Mouse (Mus musculus) hindbrain, embryonic 16.5 days (tissue): ENCODE measurements around the gene Gm49354. TPM values are rescaled to one million over a fixed set of nuclear protein-coding genes. Genes with fewer than 3 reads are reported as not detected.
"Not testable (repeated sequence)": the region's sequence is repeated elsewhere in the genome, so short reads cannot be mapped to it uniquely, and the experiment has no call there.

ENCODE experiments used
- ATAC-seq: fragments of 200-750 bp; cut with Nextera tagmentation; 2 replicates; pipeline ENCODE4 v1.8.0; 2017; ENCODE audit warnings: moderate TSS enrichment, moderate library complexity
- H3K27ac ChIP-seq: fragments of 300-500 bp; sonication (generic); 2 replicates; pipeline ENCODE4 v1.5.1; 2014; ENCODE audit warnings: low read depth, mild to moderate bottlenecking, control low read depth, low read length, moderate library complexity
- H3K27me3 ChIP-seq: fragments of 300-500 bp; sonication (generic); replicated peaks from 2 replicates; pipeline ENCODE4 v1.6.1; 2014; ENCODE audit warnings: low read length; ENCODE audit not compliant: control insufficient read depth, insufficient read depth
- H3K36me3 ChIP-seq: fragments of 300-500 bp; sonication (generic); 2 replicates; pipeline ENCODE4 v1.6.1; 2014; ENCODE audit warnings: mild to moderate bottlenecking, low read length, moderate library complexity, mixed read lengths; ENCODE audit not compliant: control insufficient read depth, insufficient read depth
- H3K4me1 ChIP-seq: fragments of 300-500 bp; sonication (generic); 2 replicates; pipeline ENCODE4 v1.6.1; 2014; ENCODE audit warnings: low read depth, low read length; ENCODE audit not compliant: control insufficient read depth, insufficient read depth
- H3K4me2 ChIP-seq: fragments of 300-500 bp; sonication (generic); 2 replicates; pipeline ENCODE4 v1.6.1; 2014; ENCODE audit warnings: mild to moderate bottlenecking, low read length, control low read depth, moderate library complexity
- H3K4me3 ChIP-seq: fragments of 300-500 bp; sonication (generic); 2 replicates; pipeline ENCODE4 v1.5.1; 2014; ENCODE audit warnings: mild to moderate bottlenecking, low read length, control low read depth, moderate library complexity
- H3K9ac ChIP-seq: fragments of 300-500 bp; sonication (generic); 2 replicates; pipeline ENCODE4 v1.6.1; 2014; ENCODE audit warnings: low read depth, mild to moderate bottlenecking, control low read depth, low read length, moderate library complexity
- H3K9me3 ChIP-seq: fragments of 300-500 bp; sonication (generic); 2 replicates; pipeline ENCODE4 v1.6.1; 2014; ENCODE audit warnings: mild to moderate bottlenecking, low read length, moderate library complexity; ENCODE audit not compliant: control insufficient read depth
- WGBS: fragments of 180-500 bp; shearing (Covaris S2); extraction: QIAGEN DNeasy Blood & Tissue Kit; methylation state at CpG from one replicate; pipeline ENCODE4 v1.1.7; 2014; 5-methylcytosine and 5-hydroxymethylcytosine counted together
- polyA plus RNA-seq: library from polyadenylated mRNA; unstranded; fragments of >200 nt; fragmentation: Nextera tagmentation; extraction: Ambion mirVana; gene quantifications from 2 replicates; pipeline ENCODE4 v1.2.1, GENCODE M21; 2015

Gm49354 gene
- polyA plus RNA-seq, 1 experiment from 2014 or later = not detected

- peaks cover 2% of the 10 kb centered on the region; the same call in 1 of the 2 replicates for H3K4me1 ChIP-seq
- no peak overlapping the region for H3K27ac ChIP-seq
- peak; percentile 90 for ATAC-seq
- H3K4me2 ChIP-seq = no peak overlapping the region
- WGBS = 28% methylated on average over 7 of the region's 7 CpGs
- no peaks in the 10 kb centered on the region for H3K9me3 ChIP-seq
- H3K36me3 ChIP-seq = no peaks in the 10 kb centered on the region
- no peak overlapping the region for H3K9ac ChIP-seq
- no peaks in the 10 kb centered on the region; the same call in 1 of the 2 replicates for H3K27me3 ChIP-seq
- H3K4me3 ChIP-seq = no peak overlapping the region
Observed at GRCm38 (mm10) chr13:59728378-59729093, 53.5 kb downstream of the Gm49354 start.

DNA sequence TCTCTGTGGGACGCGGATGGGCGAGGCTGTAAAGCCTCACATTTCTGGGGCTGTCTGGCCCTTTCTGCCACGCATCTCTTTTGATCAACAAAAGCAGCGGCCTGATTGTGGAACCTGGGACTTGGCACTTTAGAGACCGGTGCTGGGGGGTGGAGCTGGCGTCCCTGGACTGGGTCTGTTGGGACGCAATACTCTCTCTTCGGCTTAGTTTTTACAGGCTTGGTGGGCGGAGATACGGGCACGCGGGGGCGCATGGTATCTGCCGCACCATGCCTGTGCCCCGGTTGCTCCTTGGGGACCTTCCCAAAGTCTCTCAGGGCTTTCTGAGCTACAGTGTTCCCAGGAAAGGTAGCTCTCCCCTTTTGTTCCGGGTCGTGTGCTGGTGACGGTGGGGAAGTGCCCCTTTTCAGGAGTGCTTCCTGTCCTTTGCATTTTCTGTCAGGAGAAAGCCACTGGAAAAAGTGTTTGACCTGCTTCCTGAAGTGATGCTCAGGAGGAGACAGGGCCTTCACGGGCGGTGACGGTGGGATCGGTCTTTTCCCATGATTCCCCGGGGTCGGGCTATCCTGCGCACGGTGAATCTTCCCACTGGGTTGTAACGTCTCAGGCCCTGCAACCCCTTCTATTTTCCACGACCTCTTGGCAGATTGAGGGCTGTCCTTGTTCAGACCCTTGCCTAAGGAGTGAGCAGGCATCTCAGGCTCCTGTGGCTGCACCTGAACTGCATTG, 55.7 kb downstream of the Gm49354 start:
- no peaks in the 10 kb centered on the region for H3K9me3 ChIP-seq
- peak overlapping the region; percentile 16 for H3K4me3 ChIP-seq
- H3K4me1 ChIP-seq = peaks cover 2% of the 10 kb centered on the region; the same call in 1 of the 2 replicates
- no peak overlapping the region for H3K27ac ChIP-seq
- 34% methylated on average over 29 of the region's 29 CpGs for WGBS
- peak overlapping the region; percentile 50; the same call in 1 of the 2 replicates for H3K9ac ChIP-seq
- no peak for ATAC-seq
- H3K27me3 ChIP-seq = no peaks in the 10 kb centered on the region; the same call in 1 of the 2 replicates
- no peaks in the 10 kb centered on the region for H3K36me3 ChIP-seq
- H3K4me2 ChIP-seq = peak overlapping the region; percentile 49

GRCm38 (mm10) chr13:59722089-59722488, 60.0 kb downstream of the Gm49354 start:
- H3K9ac ChIP-seq, H3K27ac ChIP-seq, ATAC-seq, H3K4me1 ChIP-seq, H3K4me3 ChIP-seq, H3K27me3 ChIP-seq, H3K9me3 ChIP-seq, H3K4me2 ChIP-seq, H3K36me3 ChIP-seq: not testable (repeated sequence)
- WGBS = 91% methylated on average over 1 of the region's 1 CpGs

- no peak for ATAC-seq
- H3K9ac ChIP-seq = no peak overlapping the region
Observed at GRCm38 (mm10) chr13:59719475-59719874, 62.6 kb downstream of the Gm49354 start.

GRCm38 (mm10) chr13:59718857-59719440, 63.1 kb downstream of the Gm49354 start:
- H3K36me3 ChIP-seq, H3K4me1 ChIP-seq, ATAC-seq, H3K9me3 ChIP-seq, H3K27me3 ChIP-seq, H3K4me3 ChIP-seq, H3K9ac ChIP-seq, H3K27ac ChIP-seq, H3K4me2 ChIP-seq: not testable (repeated sequence)
- WGBS = 33% methylated on average over 6 of the region's 6 CpGs

More at GRCm38 (mm10) chr13:59719475-59719874, 62.6 kb downstream of the Gm49354 start:
- no peak overlapping the region for H3K4me2 ChIP-seq
- no peaks in the 10 kb centered on the region; the same call in 1 of the 2 replicates for H3K4me1 ChIP-seq
- H3K4me3 ChIP-seq = no peak overlapping the region
- H3K27me3 ChIP-seq = no peaks in the 10 kb centered on the region
- H3K36me3 ChIP-seq = no peaks in the 10 kb centered on the region
- no peaks in the 10 kb centered on the region for H3K9me3 ChIP-seq
- WGBS = 76% methylated on average over 1 of the region's 1 CpGs
- no peak overlapping the region for H3K27ac ChIP-seq

DNA sequence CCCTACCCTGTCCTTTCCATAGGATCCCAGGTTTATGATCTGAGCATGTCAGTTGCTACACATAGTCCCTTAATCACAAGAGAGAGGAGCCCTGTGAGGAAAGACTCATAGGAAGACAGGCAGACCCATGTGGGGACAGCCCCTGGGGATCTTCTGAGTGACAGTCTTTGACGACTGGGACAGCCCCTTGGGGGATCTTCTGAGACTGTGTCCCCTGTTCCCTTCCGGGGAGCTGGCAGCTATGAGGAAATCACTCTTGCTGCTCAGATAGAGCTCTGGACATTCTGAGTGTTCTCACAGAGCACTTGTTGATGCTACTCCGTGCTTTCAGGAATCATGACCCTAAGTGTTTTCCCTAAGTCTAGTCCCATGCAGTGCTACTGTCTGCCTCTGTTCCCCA, 68.3 kb downstream of the Gm49354 start:
- Histone ChIP-seq H3K4me2 (no peak overlapping the region), H3K9ac (no peak overlapping the region), H3K4me3 (no peak overlapping the region), H3K27me3 (no peaks in the 10 kb centered on the region), H3K36me3 (no peaks in the 10 kb centered on the region), H3K9me3 (no peaks in the 10 kb centered on the region), H3K27ac (no peak overlapping the region), H3K4me1 (no peaks in the 10 kb centered on the region)
- WGBS = 37% methylated on average over 3 of the region's 3 CpGs
- ATAC-seq = no peak

GRCm38 (mm10) chr13:59711984-59712383, 70.1 kb downstream of the Gm49354 start, which contains the start of gene Spata31d1b:
TSS of gene Spata31d1b (plus strand) at chr13:59712284.
- H3K36me3 ChIP-seq, H3K4me1 ChIP-seq, H3K4me3 ChIP-seq, ATAC-seq, H3K27me3 ChIP-seq, H3K4me2 ChIP-seq, H3K9ac ChIP-seq, H3K27ac ChIP-seq, H3K9me3 ChIP-seq: not testable (repeated sequence)
- 54% methylated on average over 3 of the region's 3 CpGs for WGBS

- Histone ChIP-seq H3K9me3 (no peaks in the 10 kb centered on the region), H3K36me3 (no peaks in the 10 kb centered on the region), H3K4me2 (no peak within 1 kb of the TSS), H3K4me3 (no peak within 1 kb of the TSS), H3K4me1 (no peaks in the 10 kb centered on the region), H3K27me3 (no peaks in the 10 kb centered on the region), H3K9ac (no peak within 1 kb of the TSS), H3K27ac (no peak within 1 kb of the TSS)
- no peak for ATAC-seq
- WGBS = 90% methylated on average over 15 of the region's 15 CpGs
Observed at GRCm38 (mm10) chr13:59710230-59710629, 71.8 kb downstream of the Gm49354 start, which contains the start of gene Spata31d1a. TSS of gene Spata31d1a (minus strand) at chr13:59710330.
